Mouse (Mus musculus): ENCODE data around the gene Brd2. TPM values are rescaled to one million over a fixed set of nuclear protein-coding genes. Genes with fewer than 3 reads are reported as not detected.
"Not testable (repeated sequence)": the region's sequence is repeated elsewhere in the genome, so short reads cannot be mapped to it uniquely, and the experiment has no call there.

Brd2 gene
- polyA plus RNA-seq, 1 experiment from 2014 or later = 116 TPM

- Histone ChIP-seq H3K36me3 (ENCODE audit: control insufficient read depth, insufficient read depth, low read length) (no peaks in the 10 kb centered on the region), H3K9ac (ENCODE audit: low read length) (no peak overlapping the region), H3K4me2 (ENCODE audit: low read depth) (no peak overlapping the region), H3K4me1 (ENCODE audit: control insufficient read depth, insufficient read depth, low read length) (no peaks in the 10 kb centered on the region), H3K4me3 (ENCODE audit: low read depth, low read length) (no peak overlapping the region), H3K27me3 (ENCODE audit: control insufficient read depth, insufficient read depth, low read length) (peaks cover 6% of the 10 kb centered on the region; the same call in 1 of the 2 replicates), H3K9me3 (ENCODE audit: control insufficient read depth, low read length) (no peaks in the 10 kb centered on the region), H3K27ac (ENCODE audit: low read depth, low read length) (no peak overlapping the region)
- WGBS = 78% methylated on average over 3 of the region's 3 CpGs
- no peak for DNase-seq (ENCODE audit: low spot score)
- ATAC-seq (ENCODE audit: insufficient read depth, low FRiP score, low TSS enrichment) = no peak
These were observed 22.5 kb upstream of the Brd2 start for GRCm38 (mm10) chr17:34144960-34145371.

GRCm38 (mm10) chr17:34144221-34144620, 21.8 kb upstream of the Brd2 start:
- 83% methylated on average over 3 of the region's 4 CpGs for WGBS
- H3K4me2 ChIP-seq (ENCODE audit: low read depth); H3K9ac ChIP-seq (ENCODE audit: low read length); H3K27ac ChIP-seq (ENCODE audit: low read depth, low read length); H3K4me3 ChIP-seq (ENCODE audit: low read depth, low read length); DNase-seq (ENCODE audit: low spot score); H3K4me1 ChIP-seq (ENCODE audit: control insufficient read depth, insufficient read depth, low read length); H3K36me3 ChIP-seq (ENCODE audit: control insufficient read depth, insufficient read depth, low read length); H3K9me3 ChIP-seq (ENCODE audit: control insufficient read depth, low read length); ATAC-seq (ENCODE audit: insufficient read depth, low FRiP score, low TSS enrichment): not testable (repeated sequence)
- peaks cover 11% of the 10 kb centered on the region for H3K27me3 ChIP-seq (ENCODE audit: control insufficient read depth, insufficient read depth, low read length)

GRCm38 (mm10) chr17:34143461-34143860, 21.0 kb upstream of the Brd2 start:
- ATAC-seq (ENCODE audit: insufficient read depth, low FRiP score, low TSS enrichment) (no peak), DNase-seq (ENCODE audit: low spot score) (no peak)
- Histone ChIP-seq H3K4me2 (ENCODE audit: low read depth) (no peak overlapping the region), H3K4me1 (ENCODE audit: control insufficient read depth, insufficient read depth, low read length) (no peaks in the 10 kb centered on the region), H3K27me3 (ENCODE audit: control insufficient read depth, insufficient read depth, low read length) (peaks cover 18% of the 10 kb centered on the region), H3K27ac (ENCODE audit: low read depth, low read length) (no peak overlapping the region), H3K4me3 (ENCODE audit: low read depth, low read length) (no peak overlapping the region), H3K36me3 (ENCODE audit: control insufficient read depth, insufficient read depth, low read length) (no peaks in the 10 kb centered on the region), H3K9ac (ENCODE audit: low read length) (no peak overlapping the region), H3K9me3 (ENCODE audit: control insufficient read depth, low read length) (no peaks in the 10 kb centered on the region)
- 74% methylated on average over 5 of the region's 5 CpGs for WGBS

- Histone ChIP-seq H3K27ac (ENCODE audit: low read depth, low read length) (no peak within 1 kb of the TSS), H3K36me3 (ENCODE audit: control insufficient read depth, insufficient read depth, low read length) (no peaks in the 10 kb centered on the region), H3K4me2 (ENCODE audit: low read depth) (no peak within 1 kb of the TSS), H3K27me3 (ENCODE audit: control insufficient read depth, insufficient read depth, low read length) (peaks cover 22% of the 10 kb centered on the region), H3K9me3 (ENCODE audit: control insufficient read depth, low read length) (no peaks in the 10 kb centered on the region), H3K4me1 (ENCODE audit: control insufficient read depth, insufficient read depth, low read length) (no peaks in the 10 kb centered on the region), H3K9ac (ENCODE audit: low read length) (no peak within 1 kb of the TSS), H3K4me3 (ENCODE audit: low read depth, low read length) (no peak within 1 kb of the TSS)
- no peak for ATAC-seq (ENCODE audit: insufficient read depth, low FRiP score, low TSS enrichment)
- DNase-seq (ENCODE audit: low spot score) = no peak
- 45% methylated on average over 7 of the region's 7 CpGs for WGBS
These were observed 20.6 kb upstream of the Brd2 start, which contains the start of gene H2-DMb2 for GRCm38 (mm10) chr17:34143033-34143432. Gene H2-DMb2 (plus strand): TSS chr17:34143307.

- no peak overlapping the region for H3K9ac ChIP-seq (ENCODE audit: low read length)
- WGBS = 83% methylated on average over 7 of the region's 7 CpGs
- H3K9me3 ChIP-seq (ENCODE audit: control insufficient read depth, low read length) = no peaks in the 10 kb centered on the region
- H3K27me3 ChIP-seq (ENCODE audit: control insufficient read depth, insufficient read depth, low read length) = peaks cover 22% of the 10 kb centered on the region
- no peak for DNase-seq (ENCODE audit: low spot score)
- no peak overlapping the region for H3K4me2 ChIP-seq (ENCODE audit: low read depth)
- H3K36me3 ChIP-seq (ENCODE audit: control insufficient read depth, insufficient read depth, low read length) = no peaks in the 10 kb centered on the region
- H3K27ac ChIP-seq (ENCODE audit: low read depth, low read length) = no peak overlapping the region
- no peaks in the 10 kb centered on the region for H3K4me1 ChIP-seq (ENCODE audit: control insufficient read depth, insufficient read depth, low read length)
- no peak overlapping the region for H3K4me3 ChIP-seq (ENCODE audit: low read depth, low read length)
- no peak for ATAC-seq (ENCODE audit: insufficient read depth, low FRiP score, low TSS enrichment)
These were observed 20.1 kb upstream of the Brd2 start for GRCm38 (mm10) chr17:34142456-34143010.

- H3K27me3 ChIP-seq (ENCODE audit: control insufficient read depth, insufficient read depth, low read length) = peaks cover 22% of the 10 kb centered on the region
- ATAC-seq (ENCODE audit: insufficient read depth, low FRiP score, low TSS enrichment) = no peak
- no peak overlapping the region for H3K4me3 ChIP-seq (ENCODE audit: low read depth, low read length)
- no peaks in the 10 kb centered on the region for H3K9me3 ChIP-seq (ENCODE audit: control insufficient read depth, low read length)
- H3K27ac ChIP-seq (ENCODE audit: low read depth, low read length) = no peak overlapping the region
- H3K9ac ChIP-seq (ENCODE audit: low read length) = no peak overlapping the region
- 69% methylated on average over 4 of the region's 4 CpGs for WGBS
- no peak for DNase-seq (ENCODE audit: low spot score)
- H3K4me1 ChIP-seq (ENCODE audit: control insufficient read depth, insufficient read depth, low read length) = no peaks in the 10 kb centered on the region
- no peak overlapping the region for H3K4me2 ChIP-seq (ENCODE audit: low read depth)
- no peaks in the 10 kb centered on the region for H3K36me3 ChIP-seq (ENCODE audit: control insufficient read depth, insufficient read depth, low read length)
These were observed 19.0 kb upstream of the Brd2 start for GRCm38 (mm10) chr17:34141448-34141847.

- 20% methylated on average over 5 of the region's 5 CpGs for WGBS
- no peak overlapping the region for H3K27ac ChIP-seq (ENCODE audit: low read depth, low read length)
- DNase-seq (ENCODE audit: low spot score) (no peak), ATAC-seq (ENCODE audit: insufficient read depth, low FRiP score, low TSS enrichment) (no peak)
- H3K4me2 ChIP-seq (ENCODE audit: low read depth) = no peak overlapping the region
- no peaks in the 10 kb centered on the region for H3K9me3 ChIP-seq (ENCODE audit: control insufficient read depth, low read length)
- no peak overlapping the region for H3K9ac ChIP-seq (ENCODE audit: low read length)
- H3K4me3 ChIP-seq (ENCODE audit: low read depth, low read length) = no peak overlapping the region
- peaks cover 22% of the 10 kb centered on the region for H3K27me3 ChIP-seq (ENCODE audit: control insufficient read depth, insufficient read depth, low read length)
- no peaks in the 10 kb centered on the region for H3K4me1 ChIP-seq (ENCODE audit: control insufficient read depth, insufficient read depth, low read length)
- H3K36me3 ChIP-seq (ENCODE audit: control insufficient read depth, insufficient read depth, low read length) = no peaks in the 10 kb centered on the region
These were observed 17.8 kb upstream of the Brd2 start for GRCm38 (mm10) chr17:34140240-34140639.

GRCm38 (mm10) chr17:34139416-34139815, 17.0 kb upstream of the Brd2 start:
- Histone ChIP-seq H3K4me1 (ENCODE audit: control insufficient read depth, insufficient read depth, low read length) (no peaks in the 10 kb centered on the region), H3K27me3 (ENCODE audit: control insufficient read depth, insufficient read depth, low read length) (peaks cover 22% of the 10 kb centered on the region), H3K9ac (ENCODE audit: low read length) (no peak overlapping the region), H3K4me2 (ENCODE audit: low read depth) (peak overlapping the region; percentile 45), H3K9me3 (ENCODE audit: control insufficient read depth, low read length) (no peaks in the 10 kb centered on the region), H3K36me3 (ENCODE audit: control insufficient read depth, insufficient read depth, low read length) (no peaks in the 10 kb centered on the region), H3K27ac (ENCODE audit: low read depth, low read length) (no peak overlapping the region), H3K4me3 (ENCODE audit: low read depth, low read length) (peak overlapping the region; percentile 20)
- DNase-seq (ENCODE audit: low spot score) = peak; percentile 53
- ATAC-seq (ENCODE audit: insufficient read depth, low FRiP score, low TSS enrichment) = no peak
- WGBS = 3% methylated on average over 16 of the region's 16 CpGs

- WGBS = 73% methylated on average over 7 of the region's 7 CpGs
- Histone ChIP-seq H3K4me2 (ENCODE audit: low read depth) (no peak overlapping the region), H3K9me3 (ENCODE audit: control insufficient read depth, low read length) (no peaks in the 10 kb centered on the region), H3K4me1 (ENCODE audit: control insufficient read depth, insufficient read depth, low read length) (no peaks in the 10 kb centered on the region), H3K27me3 (ENCODE audit: control insufficient read depth, insufficient read depth, low read length) (peaks cover 22% of the 10 kb centered on the region), H3K27ac (ENCODE audit: low read depth, low read length) (no peak overlapping the region), H3K4me3 (ENCODE audit: low read depth, low read length) (no peak overlapping the region), H3K9ac (ENCODE audit: low read length) (no peak overlapping the region), H3K36me3 (ENCODE audit: control insufficient read depth, insufficient read depth, low read length) (no peaks in the 10 kb centered on the region)
- no peak for ATAC-seq (ENCODE audit: insufficient read depth, low FRiP score, low TSS enrichment)
- DNase-seq (ENCODE audit: low spot score) = no peak
These were observed 16.2 kb upstream of the Brd2 start for GRCm38 (mm10) chr17:34138655-34139054.
